Mouse (Mus musculus): ENCODE results near the gene Nkain4.

DNA sequence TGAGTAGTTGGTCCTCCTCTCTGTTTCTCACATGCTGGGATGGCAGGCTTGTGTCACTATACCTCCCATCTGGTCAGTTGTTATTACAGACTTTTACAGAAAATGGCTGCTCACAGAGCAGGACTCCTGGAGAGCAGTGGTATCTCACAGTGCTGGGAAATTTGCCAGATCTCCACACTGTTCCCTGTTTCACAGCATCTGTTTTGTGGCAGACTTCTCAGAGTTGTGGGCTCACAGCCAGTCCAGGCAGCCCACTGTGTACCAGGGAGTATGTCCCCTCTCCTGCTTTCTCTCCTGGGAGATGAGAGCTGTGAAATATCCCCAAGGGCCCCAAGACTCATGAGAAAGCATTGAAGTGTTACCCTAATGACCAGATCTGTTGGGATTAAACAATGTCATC, 12.6 kb downstream of the Nkain4 start:
- TF ChIP-seq POLR2A (IDR thresholded peaks at IDR 0.05; ENCODE audit: insufficient read depth, low read depth, low read length) (no peak), CTCF (IDR thresholded peaks at IDR 0.05) (no peak), EP300 (IDR thresholded peaks at IDR 0.05; ENCODE audit: insufficient read depth, low read depth, low read length) (no peak)

All from heart, adult 2 months (tissue).